Mouse (Mus musculus): Measurements from ENCODE around the gene Foxj3. TPM values are rescaled to one million over a fixed set of nuclear protein-coding genes. Genes with fewer than 3 reads are reported as not detected.
"Not testable (repeated sequence)": the region's sequence is repeated elsewhere in the genome, so short reads cannot be mapped to it uniquely, and the experiment has no call there.

Foxj3 gene
- total RNA-seq (2012; rRNA removed) = 17.4 and 17.7 TPM in 2 replicates

DNA sequence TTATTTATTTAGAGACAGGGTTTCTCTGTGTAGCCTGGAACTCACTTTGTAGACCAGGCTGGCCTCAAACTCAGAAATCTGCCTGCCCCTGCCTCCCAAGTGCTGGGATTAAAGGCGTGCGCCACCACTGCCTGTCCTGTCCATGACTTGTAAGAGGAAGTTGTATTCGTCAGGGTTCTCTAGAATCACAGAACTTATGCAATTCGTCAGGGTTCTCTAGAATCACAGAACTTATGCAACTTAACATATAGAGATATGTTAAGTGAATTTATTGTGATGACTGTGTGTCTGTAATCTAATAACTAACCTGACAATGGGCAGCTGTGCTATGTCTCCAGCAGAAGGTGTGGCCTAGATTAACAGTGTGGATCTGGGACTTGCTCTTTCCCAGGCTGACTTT is at the start of gene Foxj3:
Gene Foxj3, plus strand, starts transcription at position 390 of the 400 bp plus-strand sequence.
- H3K9ac ChIP-seq (ENCODE audit: insufficient read depth, low read depth, low read length, poor library complexity, severe bottlenecking); H3K27ac ChIP-seq (ENCODE audit: insufficient read depth, low read depth, low read length, poor library complexity, severe bottlenecking); H3K36me3 ChIP-seq (ENCODE audit: control insufficient read depth, insufficient read depth, low read length, poor library complexity, severe bottlenecking); H3K4me3 ChIP-seq (ENCODE audit: insufficient read depth in 1 of 2, low read depth in 1 of 2, low read length in 2 of 2, poor library complexity in 1 of 2, severe bottlenecking in 1 of 2); H3K4me1 ChIP-seq (ENCODE audit: control insufficient read depth in 2 of 2, insufficient read depth in 2 of 2, low read length in 2 of 2, poor library complexity in 1 of 2); in situ Hi-C loops (cut with MboI; ENCODE audit: low sequenced_read_pairs in 2 of 2, unreplicated experiment in 2 of 2); H3K9me3 ChIP-seq (ENCODE audit: control insufficient read depth, insufficient read depth, low read depth, low read length); DNase-seq (ENCODE audit: low read depth, low spot score): not testable (repeated sequence)

DNA sequence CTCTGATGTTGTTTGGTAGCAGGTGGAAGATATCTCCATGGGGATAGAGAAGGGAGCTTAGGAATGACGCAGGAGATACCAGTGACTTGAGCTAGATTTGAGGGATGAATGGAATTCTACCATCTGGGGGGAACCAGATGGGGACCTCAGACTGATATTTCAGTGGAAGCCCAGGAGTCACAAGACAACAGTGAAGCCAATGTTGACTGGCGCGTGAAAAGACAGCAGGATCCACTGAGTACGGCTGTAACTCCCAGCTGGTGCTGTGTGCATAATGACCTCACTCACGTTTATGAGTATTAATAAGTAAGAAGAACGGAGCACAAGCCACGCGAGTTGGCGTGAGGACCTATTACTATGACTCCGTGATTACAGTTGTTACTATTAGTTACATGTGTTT is 47.1 kb upstream of the Foxj3 start:
- in situ Hi-C loops (cut with MboI; ENCODE audit: low sequenced_read_pairs in 2 of 2, unreplicated experiment in 2 of 2) = no loop called here
- no peak for TF ChIP-seq CHD2 (IDR thresholded peaks at IDR 0.05; ENCODE audit: low read depth, low read length)
- no peak for TF ChIP-seq MAFK (IDR thresholded peaks at IDR 0.05; ENCODE audit: insufficient read depth, low read depth, low read length)
- TF ChIP-seq HCFC1 (IDR thresholded peaks at IDR 0.05; ENCODE audit: borderline replicate concordance, insufficient read depth, low read length) = no peak
- TF ChIP-seq ZNF384 (IDR thresholded peaks at IDR 0.05; ENCODE audit: low read depth, low read length) = no peak
- TF ChIP-seq ZC3H11A (IDR thresholded peaks at IDR 0.05; ENCODE audit: borderline replicate concordance, low read depth, low read length) = no peak

DNA sequence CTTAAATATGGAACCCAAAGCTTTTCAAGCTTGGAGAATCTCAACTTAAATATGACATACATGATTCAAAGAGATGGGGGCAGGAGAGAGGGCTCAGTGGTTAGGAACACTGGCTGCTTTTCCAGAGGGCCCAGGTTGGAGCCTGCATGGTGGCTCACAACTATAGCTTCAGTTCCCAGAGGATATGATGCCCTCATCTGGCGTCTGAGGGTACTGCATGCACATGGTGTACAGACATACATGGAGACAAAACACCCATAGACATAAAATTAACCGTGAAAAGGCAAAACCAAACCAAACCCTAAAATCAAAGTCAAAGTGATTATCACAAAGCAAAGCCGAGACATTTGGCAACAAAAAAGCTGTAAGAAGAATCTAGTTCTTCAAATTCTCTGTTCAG is 46.0 kb upstream of the Foxj3 start:
- no peaks in the 10 kb centered on the region for H3K4me1 ChIP-seq (ENCODE audit: control insufficient read depth in 2 of 2, insufficient read depth in 2 of 2, low read length in 2 of 2, poor library complexity in 1 of 2)
- H3K9me3 ChIP-seq (ENCODE audit: control insufficient read depth, insufficient read depth, low read depth, low read length) = no peaks in the 10 kb centered on the region
- no peak for TF ChIP-seq MAFK (IDR thresholded peaks at IDR 0.05; ENCODE audit: insufficient read depth, low read depth, low read length)
- no peak for TF ChIP-seq CHD2 (IDR thresholded peaks at IDR 0.05; ENCODE audit: low read depth, low read length)
- peak; percentile 64 for TF ChIP-seq ZC3H11A (IDR thresholded peaks at IDR 0.05; ENCODE audit: borderline replicate concordance, low read depth, low read length)
- no peak for TF ChIP-seq ZNF384 (IDR thresholded peaks at IDR 0.05; ENCODE audit: low read depth, low read length)
- no peak overlapping the region for H3K9ac ChIP-seq (ENCODE audit: insufficient read depth, low read depth, low read length, poor library complexity, severe bottlenecking)
- no peaks in the 10 kb centered on the region for H3K36me3 ChIP-seq (ENCODE audit: control insufficient read depth, insufficient read depth, low read length, poor library complexity, severe bottlenecking)
- DNase-seq (ENCODE audit: low read depth, low spot score) = peak; percentile 73
- H3K27ac ChIP-seq (ENCODE audit: insufficient read depth, low read depth, low read length, poor library complexity, severe bottlenecking) = no peak overlapping the region
- in situ Hi-C loops (cut with MboI; ENCODE audit: low sequenced_read_pairs in 2 of 2, unreplicated experiment in 2 of 2) = no loop called here
- no peak overlapping the region for H3K4me3 ChIP-seq (ENCODE audit: insufficient read depth in 1 of 2, low read depth in 1 of 2, low read length in 2 of 2, poor library complexity in 1 of 2, severe bottlenecking in 1 of 2)

More for the DNA sequence above, 47.1 kb upstream of the Foxj3 start:
- no peaks in the 10 kb centered on the region for H3K9me3 ChIP-seq (ENCODE audit: control insufficient read depth, insufficient read depth, low read depth, low read length)
- H3K36me3 ChIP-seq (ENCODE audit: control insufficient read depth, insufficient read depth, low read length, poor library complexity, severe bottlenecking) = no peaks in the 10 kb centered on the region
- no peak overlapping the region for H3K27ac ChIP-seq (ENCODE audit: insufficient read depth, low read depth, low read length, poor library complexity, severe bottlenecking)
- no peak overlapping the region for H3K4me3 ChIP-seq (ENCODE audit: insufficient read depth in 1 of 2, low read depth in 1 of 2, low read length in 2 of 2, poor library complexity in 1 of 2, severe bottlenecking in 1 of 2)
- DNase-seq (ENCODE audit: low read depth, low spot score) = no peak
- no peak overlapping the region for H3K9ac ChIP-seq (ENCODE audit: insufficient read depth, low read depth, low read length, poor library complexity, severe bottlenecking)
- peaks cover 4 to 6% of the 10 kb centered on the region in 2 experiments; a peak in 1 of 4 replicates for H3K4me1 ChIP-seq (ENCODE audit: control insufficient read depth in 2 of 2, insufficient read depth in 2 of 2, low read length in 2 of 2, poor library complexity in 1 of 2)

DNA sequence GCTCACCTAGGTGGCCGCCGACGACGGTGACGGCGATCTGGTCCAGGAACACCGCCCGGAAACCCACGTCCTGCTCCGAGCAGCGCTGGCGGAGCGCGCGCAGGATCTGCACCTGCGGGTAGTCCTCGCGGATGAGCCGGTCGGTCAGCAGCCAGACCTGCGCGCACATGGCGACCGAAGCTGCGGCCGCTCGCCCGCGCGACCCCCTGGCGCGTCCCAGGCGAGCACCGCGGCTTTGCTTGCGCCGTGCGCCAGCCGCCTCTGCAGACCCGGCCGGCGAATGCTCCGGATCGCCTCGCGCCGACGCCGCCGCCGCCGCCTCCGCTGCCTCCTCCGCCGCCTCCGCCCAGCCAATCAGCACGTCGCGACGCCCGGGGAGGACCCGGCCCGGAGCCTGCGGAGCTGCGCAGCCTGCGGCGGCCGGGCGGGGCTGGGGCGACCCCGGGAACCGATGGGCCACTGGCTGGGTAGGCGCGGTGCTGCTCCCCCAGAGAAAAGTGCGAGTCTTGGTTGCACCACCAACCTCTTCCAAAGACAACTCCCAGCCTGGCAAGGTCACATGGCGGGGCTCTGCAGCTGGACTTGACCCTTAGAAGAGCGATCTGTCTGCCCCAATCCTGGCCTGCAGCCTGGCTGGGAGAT is 44.4 kb upstream of the Foxj3 start, which contains the start of gene Rimkla:
Gene Rimkla, minus strand, starts transcription at position 338 of the 642 bp plus-strand sequence.
- no peak within 1 kb of the TSS for H3K27ac ChIP-seq (ENCODE audit: insufficient read depth, low read depth, low read length, poor library complexity, severe bottlenecking)
- H3K36me3 ChIP-seq (ENCODE audit: control insufficient read depth, insufficient read depth, low read length, poor library complexity, severe bottlenecking) = no peaks in the 10 kb centered on the region
- H3K9me3 ChIP-seq (ENCODE audit: control insufficient read depth, insufficient read depth, low read depth, low read length) = no peaks in the 10 kb centered on the region
- TF ChIP-seq HCFC1 (IDR thresholded peaks at IDR 0.05; ENCODE audit: borderline replicate concordance, insufficient read depth, low read length) (0 out of 2 replicates have a peak, but pooled peaks have one; percentile 43), ZNF384 (IDR thresholded peaks at IDR 0.05; ENCODE audit: low read depth, low read length) (no peak), MAFK (IDR thresholded peaks at IDR 0.05; ENCODE audit: insufficient read depth, low read depth, low read length) (no peak)
- in situ Hi-C loops (cut with MboI; ENCODE audit: low sequenced_read_pairs in 2 of 2, unreplicated experiment in 2 of 2) = no loop called here
- H3K4me3 ChIP-seq (ENCODE audit: insufficient read depth in 1 of 2, low read depth in 1 of 2, low read length in 2 of 2, poor library complexity in 1 of 2, severe bottlenecking in 1 of 2) = peak within 1 kb of the TSS; percentile 72
- DNase-seq (ENCODE audit: low read depth, low spot score) = no peak
- peak within 1 kb of the TSS; percentile 71 for H3K9ac ChIP-seq (ENCODE audit: insufficient read depth, low read depth, low read length, poor library complexity, severe bottlenecking)
- H3K4me1 ChIP-seq (ENCODE audit: control insufficient read depth in 2 of 2, insufficient read depth in 2 of 2, low read length in 2 of 2, poor library complexity in 1 of 2) = no peaks in the 10 kb centered on the region; a peak in 1 of 4 replicates

DNA sequence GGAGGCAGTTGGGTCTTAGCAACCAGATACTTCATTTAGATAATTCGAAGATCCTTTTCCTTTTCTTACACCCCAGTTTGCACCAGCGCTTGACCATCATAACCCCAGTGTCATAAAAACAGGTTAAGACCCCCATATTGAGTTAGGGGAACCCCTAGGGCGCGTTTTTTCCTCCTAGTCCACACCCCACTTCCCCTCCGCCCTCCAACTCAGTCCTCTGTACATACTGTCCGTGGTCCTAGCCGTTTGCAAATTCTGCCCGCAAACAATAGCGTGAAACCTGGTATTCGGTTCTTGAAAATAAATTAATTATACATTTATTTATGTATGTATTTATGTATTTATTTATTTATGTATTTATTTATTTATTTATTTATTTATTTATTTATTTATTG is 43.9 kb upstream of the Foxj3 start:
- Histone ChIP-seq H3K9me3 (ENCODE audit: control insufficient read depth, insufficient read depth, low read depth, low read length) (no peaks in the 10 kb centered on the region), H3K27ac (ENCODE audit: insufficient read depth, low read depth, low read length, poor library complexity, severe bottlenecking) (no peak overlapping the region)
- DNase-seq (ENCODE audit: low read depth, low spot score) = no peak

More for the DNA sequence above, 43.9 kb upstream of the Foxj3 start:
- no peak overlapping the region for H3K9ac ChIP-seq (ENCODE audit: insufficient read depth, low read depth, low read length, poor library complexity, severe bottlenecking)
- H3K4me1 ChIP-seq (ENCODE audit: control insufficient read depth in 2 of 2, insufficient read depth in 2 of 2, low read length in 2 of 2, poor library complexity in 1 of 2) = no peaks in the 10 kb centered on the region; a peak in 1 of 4 replicates
- H3K4me3 ChIP-seq (ENCODE audit: insufficient read depth in 1 of 2, low read depth in 1 of 2, low read length in 2 of 2, poor library complexity in 1 of 2, severe bottlenecking in 1 of 2) = peak overlapping the region; percentile 72
- no peaks in the 10 kb centered on the region for H3K36me3 ChIP-seq (ENCODE audit: control insufficient read depth, insufficient read depth, low read length, poor library complexity, severe bottlenecking)
- in situ Hi-C loops (cut with MboI; ENCODE audit: low sequenced_read_pairs in 2 of 2, unreplicated experiment in 2 of 2) = no loop called here
- TF ChIP-seq HCFC1 (IDR thresholded peaks at IDR 0.05; ENCODE audit: borderline replicate concordance, insufficient read depth, low read length) (no peak), ZNF384 (IDR thresholded peaks at IDR 0.05; ENCODE audit: low read depth, low read length) (no peak), ZC3H11A (IDR thresholded peaks at IDR 0.05; ENCODE audit: borderline replicate concordance, low read depth, low read length) (no peak), CHD2 (IDR thresholded peaks at IDR 0.05; ENCODE audit: low read depth, low read length) (no peak), MAFK (IDR thresholded peaks at IDR 0.05; ENCODE audit: insufficient read depth, low read depth, low read length) (no peak)
